Mouse (Mus musculus): ENCODE measurements around the gene Pvr. TPM values are rescaled to one million over a fixed set of nuclear protein-coding genes. Genes with fewer than 3 reads are reported as not detected.

The Pvr gene
- polyA plus RNA-seq, 1 experiment from 2014 or later, result 13.2 TPM

- ATAC-seq (ENCODE audit: insufficient read depth) (no peak), DNase-seq (peak; percentile 77)
- H3K4me1 ChIP-seq (ENCODE audit: insufficient read depth), result no peaks in the 10 kb centered on the region
- WGBS, result 45% methylated on average over 8 of the region's 8 CpGs
- no peaks in the 10 kb centered on the region for H3K27me3 ChIP-seq (ENCODE audit: insufficient read depth, low read length)
- H3K27ac ChIP-seq (ENCODE audit: low read depth), result no peak overlapping the region
- TF ChIP-seq CTCF (IDR thresholded peaks at IDR 0.05; ENCODE audit: low read depth), result peak; percentile 74
- H3K4me2 ChIP-seq, result no peak overlapping the region
- no peak overlapping the region for H3K9ac ChIP-seq
- no peaks in the 10 kb centered on the region for H3K36me3 ChIP-seq (ENCODE audit: insufficient read depth)
- no peaks in the 10 kb centered on the region for H3K9me3 ChIP-seq (ENCODE audit: low read depth, low read length)
- H3K4me3 ChIP-seq (ENCODE audit: low read depth, low read length), result no peak overlapping the region
Observed at GRCm38 (mm10) chr7:19889881-19890280, 31.1 kb downstream of the Pvr start.

GRCm38 (mm10) chr7:19887849-19888248 lies 33.1 kb downstream of the Pvr start, which contains the start of gene Ceacam19:
Ceacam19 (minus strand) TSS chr7:19887965.
- no peaks in the 10 kb centered on the region for H3K9me3 ChIP-seq (ENCODE audit: low read depth, low read length)
- 62% methylated on average over 7 of the region's 7 CpGs for WGBS
- no peak within 1 kb of the TSS for H3K4me2 ChIP-seq
- ATAC-seq (ENCODE audit: insufficient read depth) (no peak), DNase-seq (no peak)
- no peak for TF ChIP-seq CTCF (IDR thresholded peaks at IDR 0.05; ENCODE audit: low read depth)
- no peak within 1 kb of the TSS for H3K9ac ChIP-seq
- H3K36me3 ChIP-seq (ENCODE audit: insufficient read depth), result no peaks in the 10 kb centered on the region
- no peaks in the 10 kb centered on the region for H3K4me1 ChIP-seq (ENCODE audit: insufficient read depth)
- H3K27ac ChIP-seq (ENCODE audit: low read depth), result no peak within 1 kb of the TSS
- H3K4me3 ChIP-seq (ENCODE audit: low read depth, low read length), result no peak within 1 kb of the TSS
- no peaks in the 10 kb centered on the region for H3K27me3 ChIP-seq (ENCODE audit: insufficient read depth, low read length)

- no peak overlapping the region for H3K27ac ChIP-seq (ENCODE audit: low read depth)
- H3K9me3 ChIP-seq (ENCODE audit: low read depth, low read length), result no peaks in the 10 kb centered on the region
- no peak overlapping the region for H3K4me2 ChIP-seq
- H3K4me1 ChIP-seq (ENCODE audit: insufficient read depth), result no peaks in the 10 kb centered on the region; the same call in 1 of the 2 replicates
- H3K27me3 ChIP-seq (ENCODE audit: insufficient read depth, low read length), result no peaks in the 10 kb centered on the region
- DNase-seq (no peak), ATAC-seq (ENCODE audit: insufficient read depth) (no peak)
- TF ChIP-seq CTCF (IDR thresholded peaks at IDR 0.05; ENCODE audit: low read depth), result no peak; the same call in 1 of the 2 replicates
- 74% methylated on average over 8 of the region's 8 CpGs for WGBS
- no peak overlapping the region for H3K9ac ChIP-seq
- no peaks in the 10 kb centered on the region for H3K36me3 ChIP-seq (ENCODE audit: insufficient read depth)
- H3K4me3 ChIP-seq (ENCODE audit: low read depth, low read length), result no peak overlapping the region
Observed at GRCm38 (mm10) chr7:19880754-19881153, 40.2 kb downstream of the Pvr start.

GRCm38 (mm10) chr7:19876781-19877425 lies 44.1 kb downstream of the Pvr start:
- Histone ChIP-seq H3K36me3 (ENCODE audit: insufficient read depth) (no peaks in the 10 kb centered on the region), H3K4me3 (ENCODE audit: low read depth, low read length) (no peak overlapping the region), H3K9me3 (ENCODE audit: low read depth, low read length) (no peaks in the 10 kb centered on the region), H3K9ac (no peak overlapping the region), H3K4me2 (no peak overlapping the region), H3K4me1 (ENCODE audit: insufficient read depth) (no peaks in the 10 kb centered on the region; the same call in 1 of the 2 replicates), H3K27ac (ENCODE audit: low read depth) (no peak overlapping the region), H3K27me3 (ENCODE audit: insufficient read depth, low read length) (no peaks in the 10 kb centered on the region)
- TF ChIP-seq CTCF (IDR thresholded peaks at IDR 0.05; ENCODE audit: low read depth), result no peak
- no peak for DNase-seq
- 42% methylated on average over 14 of the region's 14 CpGs for WGBS
- ATAC-seq (ENCODE audit: insufficient read depth), result peak; percentile 36; the same call in 1 of the 2 replicates

- ATAC-seq (ENCODE audit: insufficient read depth), result peak; percentile 49; the same call in 1 of the 2 replicates
- no peak overlapping the region for H3K4me3 ChIP-seq (ENCODE audit: low read depth, low read length)
Observed at GRCm38 (mm10) chr7:19875948-19876682, 44.8 kb downstream of the Pvr start.

GRCm38 (mm10) chr7:19871943-19872601 lies 48.9 kb downstream of the Pvr start:
- Histone ChIP-seq H3K4me1 (ENCODE audit: insufficient read depth) (no peaks in the 10 kb centered on the region; the same call in 1 of the 2 replicates), H3K27me3 (ENCODE audit: insufficient read depth, low read length) (no peaks in the 10 kb centered on the region), H3K4me3 (ENCODE audit: low read depth, low read length) (no peak overlapping the region), H3K9ac (no peak overlapping the region), H3K9me3 (ENCODE audit: low read depth, low read length) (no peaks in the 10 kb centered on the region), H3K27ac (ENCODE audit: low read depth) (no peak overlapping the region), H3K36me3 (ENCODE audit: insufficient read depth) (no peaks in the 10 kb centered on the region), H3K4me2 (no peak overlapping the region)
- ATAC-seq (ENCODE audit: insufficient read depth) (no peak), DNase-seq (peak; percentile 63)
- peak; percentile 66 for TF ChIP-seq CTCF (IDR thresholded peaks at IDR 0.05; ENCODE audit: low read depth)
- WGBS, result 40% methylated on average over 5 of the region's 5 CpGs

More at GRCm38 (mm10) chr7:19875948-19876682, 44.8 kb downstream of the Pvr start:
- Histone ChIP-seq H3K27ac (ENCODE audit: low read depth) (no peak overlapping the region), H3K36me3 (ENCODE audit: insufficient read depth) (no peaks in the 10 kb centered on the region), H3K9me3 (ENCODE audit: low read depth, low read length) (no peaks in the 10 kb centered on the region), H3K4me1 (ENCODE audit: insufficient read depth) (no peaks in the 10 kb centered on the region; the same call in 1 of the 2 replicates), H3K27me3 (ENCODE audit: insufficient read depth, low read length) (no peaks in the 10 kb centered on the region), H3K4me2 (no peak overlapping the region), H3K9ac (no peak overlapping the region)
- WGBS, result 44% methylated on average over 13 of the region's 13 CpGs
- DNase-seq, result peak; percentile 74
- peak; percentile 84 for TF ChIP-seq CTCF (IDR thresholded peaks at IDR 0.05; ENCODE audit: low read depth)
